Mouse (Mus musculus): ENCODE measurements around the gene Stk32c.

GRCm38 (mm10) chr7:139252986-139253385 lies 39.9 kb upstream of the Stk32c start:
- TF ChIP-seq CTCF (IDR thresholded peaks at IDR 0.05; ENCODE audit: low read depth): no peak
- TF ChIP-seq EP300 (IDR thresholded peaks at IDR 0.05; ENCODE audit: low read depth): no peak
